Mouse (Mus musculus): ENCODE data around the gene Tmem119. TPM values are rescaled to one million over a fixed set of nuclear protein-coding genes. Genes with fewer than 3 reads are reported as not detected.
"Not testable (repeated sequence)": the region's sequence is repeated elsewhere in the genome, so short reads cannot be mapped to it uniquely, and the experiment has no call there.

Tmem119 gene
- total RNA-seq, 2 experiments from 2014 or later, result 2.7 TPM; not detected in 1

DNA sequence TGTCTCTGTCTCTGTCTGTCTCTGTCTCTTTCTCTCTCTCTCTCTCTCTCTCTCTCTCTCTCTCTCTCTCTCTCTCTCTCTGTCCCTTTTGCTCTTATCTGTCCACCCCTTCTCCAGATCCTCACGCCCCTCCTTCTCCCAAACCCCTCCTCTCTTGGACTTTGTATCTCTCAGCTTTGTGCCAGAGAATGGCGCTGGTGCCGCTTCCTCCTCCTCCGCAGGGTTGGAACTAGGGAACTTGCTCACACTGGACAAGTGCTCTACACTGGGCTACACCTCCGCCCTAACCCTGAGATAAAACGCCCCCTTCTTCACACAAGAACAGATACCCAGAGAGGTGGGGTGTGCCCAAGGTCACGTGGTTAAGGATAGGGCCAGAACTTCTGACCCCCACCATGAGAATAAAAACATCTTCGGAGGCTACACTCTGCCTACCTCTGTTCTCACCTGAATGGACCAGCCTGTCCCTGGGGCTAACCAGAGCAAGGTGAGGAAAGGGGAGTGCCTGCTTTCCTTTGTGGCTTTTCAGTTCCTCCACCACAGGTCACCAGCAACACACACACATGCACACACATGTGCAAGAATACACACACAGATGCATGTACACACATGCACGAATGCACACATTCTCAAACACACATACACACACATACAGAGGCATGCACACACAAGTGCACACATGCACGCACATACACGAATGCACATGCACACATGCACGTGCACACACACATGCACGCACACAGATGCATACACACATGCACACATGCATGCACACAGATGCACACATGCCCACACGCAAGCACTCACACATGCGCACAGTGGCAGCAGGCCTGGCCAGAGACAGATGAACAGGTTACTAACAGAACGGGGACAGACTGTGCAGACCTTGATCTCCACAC, 8.9 kb downstream of the Tmem119 start:
- ATAC-seq (replicated peaks; ENCODE audit: low FRiP score, poor library complexity, severe bottlenecking), result no peak

DNA sequence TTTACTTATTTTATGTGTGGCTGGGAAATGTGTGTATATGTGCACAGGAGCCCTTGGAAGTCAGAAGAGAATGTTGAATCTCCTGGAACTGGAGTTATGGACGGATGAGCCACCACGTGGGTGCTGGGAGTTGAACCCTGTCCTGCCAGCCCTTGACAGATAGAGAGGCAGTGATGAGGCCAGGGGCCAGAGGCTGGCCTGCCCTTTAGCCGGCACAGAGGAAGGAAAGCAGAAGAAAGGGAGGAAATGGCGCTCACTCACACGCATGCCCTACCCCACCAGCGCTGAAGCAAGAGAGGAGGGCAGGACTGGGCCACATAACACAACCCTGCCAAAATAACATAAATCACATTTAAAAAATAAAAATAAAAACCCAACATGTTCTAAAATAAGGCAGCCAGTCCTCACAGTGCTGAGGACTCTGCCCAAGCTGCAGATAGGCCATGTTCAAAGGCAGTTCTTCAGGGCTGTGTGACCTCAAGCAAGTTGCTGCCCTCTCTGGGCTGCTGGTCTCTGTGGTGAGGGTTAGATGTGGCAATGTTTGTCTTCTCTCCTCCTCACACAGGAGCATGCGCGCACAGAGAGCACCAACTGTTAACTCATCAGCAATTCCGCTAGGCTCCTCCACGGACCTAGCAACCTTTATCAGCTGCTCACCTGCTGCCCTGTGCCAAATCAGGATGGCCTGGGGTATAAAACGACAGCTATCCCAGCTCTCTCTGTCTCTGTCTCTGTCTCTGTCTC, 9.7 kb downstream of the Tmem119 start:
- ATAC-seq (replicated peaks; ENCODE audit: low FRiP score, poor library complexity, severe bottlenecking), result no peak

DNA sequence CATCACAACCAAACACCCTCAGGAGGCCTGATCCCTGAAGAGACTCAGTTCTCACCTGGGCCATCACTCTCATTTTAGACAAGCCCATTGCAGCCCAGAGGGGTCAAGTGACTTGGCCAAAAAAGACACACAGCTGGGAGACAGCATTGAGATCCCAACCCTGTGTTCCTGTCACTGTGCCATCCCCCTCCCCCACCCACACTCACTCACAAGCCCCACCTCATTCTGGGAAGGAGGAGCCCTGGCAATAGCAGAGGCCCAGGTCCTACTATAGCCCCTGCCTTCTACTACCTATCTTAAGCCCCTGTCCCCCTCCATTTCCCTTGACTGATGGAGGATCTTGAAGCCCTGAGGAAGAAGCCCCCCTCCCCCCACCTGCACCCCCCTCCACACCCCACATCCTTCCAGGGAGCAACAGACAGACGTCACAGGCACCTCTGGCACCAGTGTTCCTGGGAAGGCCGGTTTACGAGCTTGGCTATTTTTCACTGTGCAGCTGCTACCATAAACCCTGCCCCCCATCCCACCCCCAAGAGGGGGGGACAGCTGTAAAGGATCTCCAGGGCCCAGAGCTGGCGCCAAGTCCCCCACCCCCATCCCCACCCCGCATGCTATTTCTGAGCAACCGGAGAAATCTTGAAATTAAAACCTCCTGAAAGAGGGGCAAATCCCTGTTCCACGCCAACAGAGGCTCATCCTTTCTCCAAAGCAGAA, 11.1 kb downstream of the Tmem119 start:
- no peak for ATAC-seq (replicated peaks; ENCODE audit: low FRiP score, poor library complexity, severe bottlenecking)

DNA sequence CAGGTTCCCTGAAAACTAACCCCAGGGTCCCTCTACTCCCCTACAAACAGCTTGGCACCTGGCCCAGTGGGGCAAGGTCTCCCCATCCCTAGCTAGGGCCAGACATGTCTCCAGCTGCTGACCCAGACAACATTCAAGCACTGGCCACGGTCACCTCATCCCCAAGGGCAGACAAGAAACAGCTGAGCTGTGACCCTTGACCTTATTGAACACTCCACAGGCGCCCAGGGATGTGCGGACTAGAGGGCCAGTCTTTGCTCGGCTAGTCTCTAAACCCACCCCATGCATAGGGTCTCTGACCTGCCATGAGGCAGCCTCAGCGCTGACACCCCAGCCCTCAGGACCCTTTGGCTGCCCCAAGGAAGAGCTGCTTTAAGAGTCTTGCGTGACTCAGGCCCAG, 11.7 kb downstream of the Tmem119 start:
- no peak for ATAC-seq (replicated peaks; ENCODE audit: low FRiP score, poor library complexity, severe bottlenecking)

DNA sequence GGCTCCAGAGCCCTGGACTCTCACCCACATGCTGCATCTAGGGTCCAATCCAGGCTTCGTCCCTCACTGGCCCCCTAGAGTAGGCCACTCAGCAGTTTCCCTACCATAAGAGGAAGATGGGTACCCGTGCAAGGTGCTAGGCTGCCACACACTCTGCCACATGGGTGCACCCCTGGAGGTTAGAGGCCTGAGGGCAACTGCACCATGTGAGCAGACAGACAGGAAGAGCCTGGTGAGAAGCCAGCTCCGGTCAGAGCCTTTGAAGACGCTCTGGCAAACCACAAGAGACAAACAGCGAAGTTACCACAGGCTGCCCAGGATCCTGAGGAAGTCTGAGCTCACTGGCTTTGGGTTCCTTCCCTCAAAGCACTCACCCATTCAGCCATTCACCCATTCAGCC, 13.3 kb downstream of the Tmem119 start:
- no peak for ATAC-seq (replicated peaks; ENCODE audit: low FRiP score, poor library complexity, severe bottlenecking)

DNA sequence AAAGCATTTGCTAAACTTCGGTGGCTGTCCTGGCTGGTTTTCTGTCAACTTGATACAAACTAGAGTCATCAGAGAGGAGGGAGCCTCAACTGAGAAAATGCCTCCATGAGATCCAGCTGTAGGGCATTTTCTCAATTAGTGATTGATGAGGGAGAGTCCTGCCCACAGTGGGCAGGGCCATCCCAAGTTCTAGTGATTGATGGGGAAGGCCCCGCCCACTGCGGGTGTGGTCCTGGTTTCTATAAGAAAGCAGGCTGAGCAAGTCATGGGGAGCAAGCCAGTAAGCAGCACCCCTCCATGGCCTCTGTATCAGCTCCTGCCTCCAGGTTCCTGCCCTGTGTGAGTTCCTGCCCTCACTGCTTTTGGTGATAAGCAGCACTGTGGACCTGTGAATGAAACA, 16.2 kb downstream of the Tmem119 start:
- ATAC-seq (replicated peaks; ENCODE audit: low FRiP score, poor library complexity, severe bottlenecking), result not testable (repeated sequence)

DNA sequence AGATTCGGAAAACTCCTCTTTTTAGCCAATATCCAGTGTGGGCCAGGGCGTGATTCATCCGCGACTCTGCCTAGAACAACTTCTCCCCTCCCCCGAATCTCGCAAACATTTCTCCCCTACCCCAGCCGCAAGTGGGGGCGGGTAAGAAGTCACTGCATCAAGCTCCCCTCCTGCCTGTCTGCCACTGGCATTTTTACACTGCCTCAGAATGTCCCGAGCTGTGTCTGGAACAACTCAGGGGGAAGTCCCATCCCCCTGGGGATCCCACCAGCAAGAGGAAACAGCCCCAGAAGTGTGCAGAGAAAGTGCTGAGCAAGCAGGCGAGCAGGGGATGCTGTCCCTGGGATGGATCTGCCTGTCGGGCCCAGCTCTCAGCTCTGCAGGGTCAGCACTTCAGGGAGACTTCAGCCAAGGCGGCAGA, 16.7 kb downstream of the Tmem119 start:
- ATAC-seq (replicated peaks; ENCODE audit: low FRiP score, poor library complexity, severe bottlenecking), result no peak

DNA sequence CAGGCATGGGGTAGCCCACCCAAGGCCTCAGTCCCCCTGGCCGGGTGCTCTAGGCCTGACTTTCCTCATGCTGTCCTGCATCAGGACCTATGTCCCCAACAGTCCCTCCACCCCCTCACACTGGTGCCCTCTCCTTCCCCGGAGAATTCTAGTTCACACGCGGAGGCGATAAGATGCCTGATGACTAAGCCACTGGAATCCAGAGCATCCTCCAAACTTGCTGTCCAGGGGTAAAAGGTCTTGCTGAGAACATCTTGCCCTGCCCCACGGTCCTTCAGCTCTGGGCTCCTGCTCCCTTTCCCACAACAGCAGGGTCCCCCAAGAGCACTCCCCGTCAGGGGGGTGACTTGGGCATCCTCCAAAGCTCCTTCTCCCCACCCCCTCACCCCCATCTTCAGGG, 17.7 kb downstream of the Tmem119 start:
- ATAC-seq (replicated peaks; ENCODE audit: low FRiP score, poor library complexity, severe bottlenecking), result no peak

DNA sequence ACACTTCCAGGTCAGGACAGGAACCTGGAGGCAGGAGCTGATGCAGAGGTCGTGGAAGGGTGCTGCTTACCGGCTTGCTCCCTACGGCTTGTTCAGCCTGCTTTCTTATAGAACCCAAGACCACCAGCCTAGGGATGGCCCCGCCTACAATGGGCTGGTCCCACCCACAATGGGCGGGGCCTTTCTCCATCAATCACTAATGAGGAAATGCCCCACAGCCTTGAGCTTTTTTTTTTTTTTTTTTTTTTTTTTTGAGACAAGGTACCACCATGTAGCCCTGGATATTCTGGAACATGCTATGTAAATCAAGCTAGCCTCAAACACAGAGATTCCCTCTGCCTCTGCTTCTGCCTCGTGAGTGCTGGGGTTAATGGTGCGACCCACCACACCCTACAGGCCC, 18.4 kb downstream of the Tmem119 start:
- ATAC-seq (replicated peaks; ENCODE audit: low FRiP score, poor library complexity, severe bottlenecking), result no peak

DNA sequence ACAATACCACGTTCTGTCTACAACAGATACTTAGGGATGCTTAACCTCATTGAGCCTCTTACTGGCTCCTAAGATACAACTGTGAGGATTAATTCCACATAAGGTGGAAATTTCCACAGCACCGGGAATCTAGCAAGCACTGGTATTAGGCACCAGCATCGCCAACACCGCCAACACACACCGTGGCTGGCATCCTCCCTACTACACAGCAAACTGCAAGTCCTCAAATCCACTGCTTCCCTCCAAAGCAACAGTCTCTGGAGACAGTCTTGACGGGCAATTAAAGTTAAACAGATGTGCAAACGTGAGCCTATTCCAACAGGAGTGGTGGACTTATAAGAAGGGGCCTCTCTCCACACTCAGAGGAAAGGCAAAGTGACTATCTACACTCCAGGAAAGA, 19.1 kb downstream of the Tmem119 start:
- ATAC-seq (replicated peaks; ENCODE audit: low FRiP score, poor library complexity, severe bottlenecking), result no peak

DNA sequence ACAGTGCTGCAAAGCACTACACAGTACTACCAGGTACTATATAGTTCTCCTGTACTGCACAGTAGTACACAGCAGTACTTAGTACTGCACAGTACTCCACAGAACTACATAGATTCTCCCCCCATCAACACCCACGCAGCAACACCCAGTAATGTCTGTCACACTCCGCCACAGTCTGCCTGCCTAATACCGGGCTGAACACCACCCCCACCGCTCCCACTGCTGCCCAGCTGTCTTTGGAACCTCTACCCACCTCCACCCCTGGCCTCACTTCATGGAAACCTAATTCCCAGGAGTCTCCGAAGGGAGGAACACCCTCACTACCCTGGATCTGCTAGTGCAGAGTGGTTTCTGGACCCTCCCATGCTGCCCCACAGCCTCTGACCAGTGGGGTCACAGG, 19.6 kb downstream of the Tmem119 start:
- ATAC-seq (replicated peaks; ENCODE audit: low FRiP score, poor library complexity, severe bottlenecking), result no peak

DNA sequence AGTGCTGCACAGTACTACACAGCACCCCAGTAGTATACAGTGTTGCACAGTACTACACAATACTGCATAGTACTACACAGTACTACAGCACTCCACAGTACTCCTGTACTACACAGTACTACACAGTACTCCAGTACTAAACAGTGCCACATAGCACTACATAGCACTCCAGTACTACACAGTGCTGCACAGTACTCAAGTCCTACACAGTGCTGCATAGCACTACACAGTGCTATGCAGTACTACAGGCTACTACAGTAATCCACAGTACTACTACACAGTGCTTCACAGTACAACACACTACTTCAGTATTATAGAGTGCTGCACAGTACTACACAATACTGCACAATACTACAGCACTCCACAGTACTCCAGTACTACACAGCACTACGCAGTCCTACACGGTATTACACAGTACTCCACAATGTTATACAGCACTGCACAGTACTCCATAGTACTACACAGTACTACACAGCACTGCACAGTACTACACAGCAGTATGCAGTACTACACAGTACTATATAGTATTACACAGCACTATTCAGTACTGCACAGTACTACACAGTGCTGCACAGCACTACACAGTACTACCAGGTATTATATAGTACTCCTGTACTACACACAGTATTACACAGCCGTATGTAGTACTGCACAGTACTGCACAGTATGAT, 20.1 kb downstream of the Tmem119 start:
- 0 out of 2 replicates have a peak, but pooled peaks have one; percentile 19 for ATAC-seq (replicated peaks; ENCODE audit: low FRiP score, poor library complexity, severe bottlenecking)

DNA sequence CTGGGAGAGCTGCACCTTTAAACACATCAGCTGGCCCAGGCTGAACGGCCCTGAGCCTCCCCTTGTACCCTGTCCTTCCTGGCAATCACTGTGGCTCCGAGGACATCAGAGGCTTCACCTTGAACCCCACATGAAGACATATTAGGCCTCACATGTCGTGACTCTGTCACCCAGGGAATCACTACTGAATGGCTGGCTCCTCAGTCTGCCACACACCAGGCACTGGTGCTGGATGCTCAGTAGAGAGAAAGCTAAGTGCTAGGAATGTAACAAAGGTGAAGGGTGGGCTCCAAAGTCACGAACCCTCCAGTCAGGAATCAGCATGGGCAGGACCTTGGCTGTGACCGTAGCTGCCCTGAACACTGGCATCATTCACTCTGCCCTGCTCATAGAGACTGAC, 20.7 kb downstream of the Tmem119 start:
- no peak for ATAC-seq (replicated peaks; ENCODE audit: low FRiP score, poor library complexity, severe bottlenecking)

DNA sequence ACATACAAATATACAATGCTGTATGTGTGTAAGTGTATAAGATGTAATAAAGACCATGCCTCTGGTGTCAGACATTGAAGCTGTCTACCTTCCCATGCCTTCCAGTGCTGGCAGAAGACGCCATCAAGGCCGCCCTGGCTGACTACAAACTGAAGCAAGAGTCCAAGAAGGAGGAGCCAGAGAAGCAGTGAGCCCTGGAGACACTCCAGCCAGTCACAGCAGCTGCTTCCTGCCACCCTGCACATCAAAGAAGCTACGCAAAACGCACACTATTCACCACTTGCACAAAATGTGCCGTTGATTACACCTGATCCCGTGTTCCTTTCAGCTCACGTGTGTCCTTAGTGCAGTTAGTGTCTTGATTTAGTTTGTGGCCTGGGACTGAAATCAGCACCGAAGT, 22.6 kb downstream of the Tmem119 start:
- not testable (repeated sequence) for ATAC-seq (replicated peaks; ENCODE audit: low FRiP score, poor library complexity, severe bottlenecking)

DNA sequence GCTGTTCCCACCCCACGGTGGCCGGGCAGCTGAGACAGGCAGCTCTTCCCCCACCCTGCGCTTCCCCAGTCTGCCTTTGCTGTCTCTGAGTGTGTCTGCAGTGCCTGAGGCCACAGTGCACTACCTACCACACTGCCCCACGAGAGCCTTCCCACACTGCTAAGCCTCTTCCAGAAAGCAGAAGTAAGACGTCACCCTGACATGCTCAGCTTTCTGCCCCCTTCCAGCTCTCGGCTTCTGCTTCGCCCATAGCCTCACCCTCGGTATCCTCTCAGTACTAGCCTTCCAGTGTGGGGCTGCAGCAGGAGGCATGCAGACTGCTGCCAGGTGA, 23.5 kb downstream of the Tmem119 start:
- no peak for ATAC-seq (replicated peaks; ENCODE audit: low FRiP score, poor library complexity, severe bottlenecking)

DNA sequence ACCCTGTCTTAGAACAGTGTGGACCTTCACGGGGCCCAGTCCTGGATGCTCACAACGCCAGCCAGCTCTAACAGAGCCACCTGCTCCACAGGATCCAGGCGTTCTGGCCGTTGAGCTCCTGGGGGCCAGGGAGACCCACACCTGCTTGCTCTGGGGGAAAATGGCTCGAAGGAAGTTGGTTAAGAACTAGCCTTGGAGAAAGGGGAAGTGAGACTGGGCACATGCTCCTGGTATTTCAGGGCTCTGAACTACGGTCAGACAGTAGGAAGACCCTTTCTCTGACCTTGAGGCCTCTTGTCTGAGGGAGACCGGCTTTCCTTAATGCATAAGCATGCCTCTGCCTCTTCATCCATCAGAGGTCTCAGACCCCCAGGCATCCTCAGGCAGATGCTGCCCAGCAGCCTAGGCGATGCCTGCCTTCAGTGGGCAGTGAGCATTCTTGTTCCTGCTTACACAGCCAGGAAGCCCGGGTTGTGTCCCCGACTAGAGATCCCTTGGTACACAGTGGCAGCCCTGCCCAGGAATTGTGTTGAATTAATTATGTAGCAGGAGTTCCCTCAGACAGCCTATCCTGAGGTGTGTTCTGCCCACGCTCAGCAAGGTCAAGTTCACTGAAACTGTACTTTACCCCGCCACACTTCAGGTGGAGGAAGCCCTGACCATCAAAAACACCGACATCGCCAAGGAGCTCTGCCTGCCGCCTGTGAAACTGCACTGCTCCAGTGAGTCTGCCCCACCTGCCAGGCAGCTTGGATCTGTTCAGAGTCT, 24.0 kb downstream of the Tmem119 start:
- ATAC-seq (replicated peaks; ENCODE audit: low FRiP score, poor library complexity, severe bottlenecking), result no peak

DNA sequence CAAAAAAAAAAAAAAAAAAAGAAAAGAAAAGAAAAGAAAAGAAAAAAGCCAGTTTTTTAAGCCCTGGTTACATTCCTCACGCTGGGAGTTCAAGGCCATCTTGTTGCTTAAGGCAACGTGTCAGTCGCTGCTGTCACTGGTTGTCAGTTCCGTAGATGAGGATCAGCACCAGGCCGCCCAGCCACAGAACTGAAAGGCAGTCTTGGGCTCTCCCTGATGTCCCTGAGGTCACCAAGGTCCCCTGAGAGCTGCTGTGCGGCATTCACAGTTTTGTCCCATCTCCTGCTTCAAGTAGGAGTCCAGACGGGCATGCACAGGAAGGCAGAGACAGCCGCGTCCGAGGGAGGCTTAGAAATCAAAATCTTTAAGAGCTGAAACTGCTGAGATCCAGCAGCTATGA, 24.7 kb downstream of the Tmem119 start:
- ATAC-seq (replicated peaks; ENCODE audit: low FRiP score, poor library complexity, severe bottlenecking), result no peak

DNA sequence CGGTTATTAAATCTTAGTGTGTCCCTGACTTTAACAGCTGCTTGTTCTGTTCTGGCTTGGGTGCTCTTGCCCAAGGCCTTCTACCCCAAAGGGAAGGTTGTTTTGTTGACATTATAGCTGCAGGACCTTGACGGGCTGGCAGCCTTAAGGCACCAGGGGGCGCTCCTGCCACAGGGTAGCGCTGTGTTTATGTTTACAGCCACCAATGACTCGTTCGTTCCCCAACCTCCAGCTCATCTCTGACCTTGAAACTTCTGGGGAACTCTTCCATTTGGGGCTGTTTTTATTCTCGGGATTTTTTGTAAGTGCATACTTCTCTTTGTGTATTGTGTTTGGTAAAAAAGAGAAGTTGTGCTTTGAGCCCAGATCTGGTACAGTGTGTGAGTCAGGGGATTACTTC, 26.7 kb downstream of the Tmem119 start:
- ATAC-seq (replicated peaks; ENCODE audit: low FRiP score, poor library complexity, severe bottlenecking), result peak; percentile 77

DNA sequence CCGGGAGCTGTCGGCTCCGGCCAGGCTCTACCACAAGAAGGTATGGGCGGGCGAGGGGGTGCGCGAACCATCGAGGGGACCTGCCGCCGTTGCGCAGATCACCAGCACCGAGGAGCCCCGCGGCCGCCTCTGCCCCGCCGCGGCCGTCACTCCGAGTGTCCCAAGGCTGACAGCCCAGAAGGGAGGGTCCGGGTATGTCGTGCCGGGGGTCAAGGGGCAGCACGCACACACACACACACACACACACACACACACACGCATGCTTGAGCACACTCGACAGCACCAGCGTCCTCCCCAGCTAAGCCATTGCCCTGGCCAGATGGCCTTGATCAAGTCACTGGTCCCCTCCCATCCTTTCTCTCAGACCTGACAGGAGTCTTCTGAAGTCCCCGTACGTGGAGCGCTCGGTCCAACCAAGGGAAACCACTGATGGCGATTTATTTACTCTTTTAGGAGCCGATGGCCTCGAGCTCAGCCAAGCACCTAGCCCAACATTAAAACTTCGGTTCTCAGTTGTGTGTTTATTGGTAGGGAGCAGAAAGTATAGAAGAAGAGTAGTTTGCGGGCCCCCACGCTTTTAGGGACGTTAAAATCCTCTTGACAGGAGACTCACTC, 27.3 kb downstream of the Tmem119 start:
- 0 out of 2 replicates have a peak, but pooled peaks have one; percentile 9 for ATAC-seq (replicated peaks; ENCODE audit: low FRiP score, poor library complexity, severe bottlenecking)
